Mouse (Mus musculus): ENCODE results near the gene Nmi.
A peak's percentile ranks its signal among the peaks of the same experiment; 100 is the strongest.
"Not testable (repeated sequence)": the region's sequence is repeated elsewhere in the genome, so short reads cannot be mapped to it uniquely, and the experiment has no call there.

Gene Nmi

DNA sequence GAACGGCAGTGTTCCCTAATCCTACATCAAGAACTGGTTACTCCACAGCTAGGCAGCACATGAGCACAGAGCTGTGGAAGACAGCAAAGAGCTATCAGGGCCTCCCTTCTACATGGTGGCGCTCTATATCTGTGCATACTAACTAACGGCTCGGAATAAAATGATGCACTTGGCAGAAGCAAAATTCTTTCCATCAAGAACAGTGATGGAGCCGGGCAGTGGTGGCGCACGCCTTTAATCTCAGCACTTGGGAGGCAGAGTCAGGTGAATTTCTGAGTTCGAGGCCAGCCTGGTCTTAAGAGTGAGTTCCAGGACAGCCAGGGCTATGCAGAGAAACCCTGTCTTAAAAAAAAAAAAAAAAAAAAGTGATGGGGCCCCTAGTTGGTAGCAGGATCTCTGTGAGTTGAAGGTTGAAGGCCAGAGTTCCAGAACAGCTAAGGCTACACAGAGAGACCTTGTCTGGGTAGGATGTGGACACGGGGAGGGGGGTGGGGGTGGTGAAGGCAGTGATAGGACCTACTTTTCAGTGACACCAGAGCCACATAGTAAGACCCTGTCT is at the start of gene Nmi:
Gene Nmi, minus strand, starts transcription at position 85 of the 559 bp plus-strand sequence.
- DNase-seq (ENCODE audit: low spot score), result no peak

DNA sequence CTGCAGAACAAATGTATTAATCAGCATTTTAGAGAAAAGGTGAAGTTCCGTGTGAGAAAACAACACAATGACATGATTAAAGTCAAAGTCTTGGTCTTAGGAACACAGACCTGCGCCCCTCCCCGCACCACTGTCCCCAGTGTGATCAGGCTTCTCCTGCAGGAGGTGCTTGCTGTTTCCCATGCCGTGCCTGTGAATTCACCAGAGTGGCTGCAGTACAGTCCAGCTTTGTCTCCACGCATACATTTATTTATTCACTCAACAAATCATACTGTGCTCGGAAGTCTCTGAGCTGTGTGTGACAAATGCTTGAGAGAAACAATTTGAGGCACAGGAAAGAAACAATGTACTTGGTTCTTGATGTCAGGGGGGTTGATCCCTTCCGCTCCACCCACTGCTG is 43.1 kb upstream of the Nmi start:
- DNase-seq (ENCODE audit: low spot score), result no peak

DNA sequence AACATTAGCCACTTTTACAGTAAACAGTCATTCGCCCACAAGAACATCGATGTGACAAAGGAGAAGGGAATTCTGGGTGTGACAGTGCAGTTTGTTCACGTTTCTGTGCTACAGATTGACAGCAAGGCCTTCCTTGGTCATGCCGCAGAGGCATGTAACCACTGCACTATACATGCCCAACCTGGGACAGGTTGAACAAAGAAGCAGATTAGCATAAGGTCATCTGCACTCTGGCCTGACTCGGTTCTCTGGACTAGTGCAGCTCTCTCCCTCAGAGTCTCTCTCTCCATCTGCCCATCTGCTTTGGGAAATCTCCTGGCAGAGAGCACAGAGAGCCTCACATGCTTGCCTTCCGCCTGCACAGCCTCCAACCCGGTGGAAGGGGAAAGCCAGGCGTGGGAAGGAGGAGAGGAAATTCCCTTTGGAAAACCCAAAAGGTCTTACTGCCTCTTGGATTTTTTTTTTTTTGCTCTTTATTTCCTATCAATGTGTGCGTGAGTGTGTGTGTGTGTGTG is 40.1 kb upstream of the Nmi start:
- no peak for DNase-seq (ENCODE audit: low spot score)

DNA sequence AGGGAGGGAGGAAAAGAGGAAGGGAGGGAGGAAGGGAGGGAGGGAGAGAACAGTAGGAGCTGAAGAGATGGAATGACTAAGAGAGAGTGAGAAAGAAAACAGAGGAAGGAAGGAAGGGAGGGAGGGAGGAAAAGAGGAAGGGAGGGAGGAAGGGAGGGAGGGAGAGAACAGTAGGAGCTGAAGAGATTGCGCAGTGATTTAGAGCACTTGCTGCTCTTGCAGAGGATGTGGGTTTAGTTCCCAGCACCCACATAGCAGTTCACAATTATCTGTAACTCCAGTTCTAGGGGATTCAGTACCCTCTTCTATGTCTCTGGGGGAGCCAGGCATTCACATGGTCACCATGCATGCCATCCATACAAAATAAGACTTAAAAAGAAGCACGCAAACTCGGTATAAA is 38.5 kb upstream of the Nmi start:
- DNase-seq (ENCODE audit: low spot score), result not testable (repeated sequence)

DNA sequence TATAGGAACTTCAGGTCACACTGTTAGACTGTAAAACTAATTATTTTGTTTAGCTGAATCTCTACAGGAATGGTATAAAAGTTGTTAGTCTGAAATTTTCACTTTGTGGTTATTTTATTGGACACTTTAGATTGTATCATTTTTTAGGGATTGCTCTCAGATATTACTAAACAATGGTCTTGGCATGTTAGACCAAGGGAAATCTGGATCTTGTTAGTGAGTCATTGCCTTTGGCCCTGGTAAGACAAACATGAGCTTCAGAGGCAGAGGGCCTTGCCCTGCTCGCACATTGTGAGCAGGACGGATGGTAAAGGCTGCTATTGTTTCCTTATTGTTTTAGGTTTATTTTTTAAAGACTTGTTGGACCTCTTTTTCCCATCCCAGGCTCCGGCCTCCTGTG is 33.1 kb upstream of the Nmi start:
- DNase-seq (ENCODE audit: low spot score), result peak; percentile 11

DNA sequence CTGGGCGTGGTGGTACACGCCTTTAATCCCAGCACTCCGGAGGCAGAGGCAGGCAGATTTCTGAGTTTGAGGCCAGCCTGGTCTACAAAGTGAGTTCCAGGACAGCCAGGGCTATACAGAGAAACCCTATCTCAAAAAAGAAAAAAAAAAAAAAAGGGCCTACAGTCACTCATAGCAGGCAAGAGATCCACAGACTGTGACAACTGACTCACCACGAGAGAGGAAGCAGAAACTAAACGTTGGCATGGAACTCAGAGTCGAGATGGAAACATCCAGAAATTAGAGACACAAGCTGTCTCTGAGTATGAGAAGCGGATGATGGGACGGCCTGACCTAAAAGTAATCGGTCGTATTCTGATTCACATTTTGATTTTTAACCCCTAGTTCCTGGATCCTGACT is 29.0 kb upstream of the Nmi start:
- not testable (repeated sequence) for DNase-seq (ENCODE audit: low spot score)

DNA sequence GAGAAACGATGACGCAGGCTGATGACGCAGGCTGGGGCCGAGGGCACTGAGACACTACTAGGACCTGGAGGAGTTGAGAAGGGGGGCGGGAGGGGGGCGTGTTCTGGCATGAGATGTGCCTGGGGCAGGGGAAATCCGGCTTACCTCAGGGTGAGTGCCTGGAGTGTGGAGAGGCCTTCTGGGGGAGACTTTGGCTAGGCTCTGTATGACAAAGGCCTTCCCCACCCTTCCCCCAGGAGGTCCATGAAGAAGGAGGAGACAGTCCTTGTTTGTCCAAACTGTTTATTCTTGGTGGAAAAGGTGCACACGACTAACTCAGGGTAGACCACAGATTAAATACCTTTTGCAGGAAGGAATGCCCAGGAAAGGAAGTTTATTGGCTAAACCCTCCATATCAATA is 28.2 kb upstream of the Nmi start:
- no peak for DNase-seq (ENCODE audit: low spot score)

DNA sequence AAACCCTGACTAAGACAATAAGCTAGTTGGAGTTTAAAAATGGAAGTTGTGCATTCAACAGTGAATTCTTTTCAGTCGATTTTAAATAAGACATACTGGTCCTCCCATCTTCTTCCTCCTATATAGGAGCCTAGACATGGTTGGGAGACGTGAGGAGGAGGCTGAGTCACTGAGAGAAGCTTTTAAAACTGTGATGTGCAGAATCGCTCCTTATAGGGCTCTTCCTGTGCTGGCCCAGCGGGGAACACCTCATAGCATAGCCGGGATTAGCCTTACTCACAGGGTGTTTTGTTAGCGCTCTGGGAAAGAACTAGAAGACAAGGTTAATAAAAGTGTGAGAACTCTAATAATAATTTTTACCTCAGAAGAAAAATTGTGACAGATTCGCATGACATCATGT is 26.7 kb upstream of the Nmi start:
- DNase-seq (ENCODE audit: low spot score), result no peak

DNA sequence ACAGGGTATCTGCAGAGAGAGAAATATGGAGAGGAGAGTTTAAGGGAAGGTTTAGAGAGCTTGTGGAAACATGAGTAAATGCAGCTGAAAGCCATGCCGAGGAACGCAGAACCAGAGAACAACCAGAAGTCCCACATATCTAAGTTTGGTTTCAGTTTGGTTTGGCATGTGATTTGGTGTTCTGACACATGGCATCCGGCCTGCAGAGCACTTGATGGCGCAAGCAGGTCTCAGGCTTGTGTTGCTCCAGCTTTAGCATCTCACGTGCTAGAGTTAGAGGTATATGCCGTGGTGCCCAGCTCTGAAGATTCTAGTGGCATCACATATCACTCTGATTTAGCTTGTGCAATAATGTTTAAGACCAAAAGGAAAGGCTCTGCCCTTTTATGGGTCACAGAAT is 18.2 kb upstream of the Nmi start:
- no peak for DNase-seq (ENCODE audit: low spot score)

DNA sequence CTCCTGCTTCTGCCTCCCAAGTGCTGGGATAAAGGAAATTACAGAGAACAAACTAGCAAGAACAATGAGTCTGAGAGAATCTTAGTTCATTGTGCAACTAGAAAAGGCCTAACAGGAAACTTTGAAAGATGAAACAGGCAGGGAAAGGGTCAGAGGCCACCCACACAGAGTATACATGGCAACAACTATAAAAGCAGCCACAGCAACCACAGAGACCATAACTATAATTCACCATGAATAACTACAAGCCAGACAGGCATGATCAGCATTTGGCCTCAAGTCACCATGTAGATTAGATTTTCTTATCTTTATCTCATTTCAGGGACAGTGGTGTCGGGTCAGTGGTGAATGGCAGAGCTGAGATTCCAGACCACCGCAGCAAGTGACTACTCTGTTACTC is 16.3 kb upstream of the Nmi start:
- DNase-seq (ENCODE audit: low spot score), result no peak

DNA sequence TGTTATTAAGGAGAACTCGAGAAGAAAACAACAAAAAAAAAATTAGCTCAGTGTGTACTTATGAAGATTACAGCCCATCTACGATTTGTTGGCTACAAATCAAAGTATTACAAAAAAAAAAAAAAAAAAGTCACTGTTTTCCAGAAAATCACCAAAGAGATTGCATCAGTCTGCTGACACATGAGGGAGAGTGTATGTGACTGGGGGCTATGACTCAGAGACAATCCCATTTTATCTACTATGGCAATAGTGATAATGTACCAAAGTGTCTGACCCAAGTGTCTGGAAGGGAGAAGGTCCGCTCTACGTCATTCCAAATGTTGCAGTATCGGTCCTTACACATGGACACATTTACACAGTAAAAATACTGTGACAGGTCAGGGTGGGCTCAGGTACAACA is 13.4 kb upstream of the Nmi start:
- no peak for DNase-seq (ENCODE audit: low spot score)

DNA sequence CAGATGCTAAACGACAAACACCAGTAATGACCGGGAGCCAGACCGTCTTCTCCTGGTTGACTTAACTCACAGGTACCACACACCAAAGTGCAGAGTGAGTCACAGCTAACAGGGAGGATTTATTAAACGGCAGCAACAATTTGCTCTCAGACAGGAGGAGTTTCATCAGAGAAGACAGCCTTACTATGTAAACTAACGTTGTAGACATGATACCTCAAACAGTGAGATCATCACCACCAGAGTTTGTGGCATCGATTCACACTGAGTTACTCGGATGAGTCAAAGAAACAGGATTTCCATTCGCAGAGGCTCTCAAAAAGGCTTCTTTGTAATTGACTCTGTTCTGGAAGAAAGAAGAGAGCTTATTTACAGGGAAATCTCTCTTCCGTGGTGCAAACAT is 12.9 kb upstream of the Nmi start:
- no peak for DNase-seq (ENCODE audit: low spot score)

DNA sequence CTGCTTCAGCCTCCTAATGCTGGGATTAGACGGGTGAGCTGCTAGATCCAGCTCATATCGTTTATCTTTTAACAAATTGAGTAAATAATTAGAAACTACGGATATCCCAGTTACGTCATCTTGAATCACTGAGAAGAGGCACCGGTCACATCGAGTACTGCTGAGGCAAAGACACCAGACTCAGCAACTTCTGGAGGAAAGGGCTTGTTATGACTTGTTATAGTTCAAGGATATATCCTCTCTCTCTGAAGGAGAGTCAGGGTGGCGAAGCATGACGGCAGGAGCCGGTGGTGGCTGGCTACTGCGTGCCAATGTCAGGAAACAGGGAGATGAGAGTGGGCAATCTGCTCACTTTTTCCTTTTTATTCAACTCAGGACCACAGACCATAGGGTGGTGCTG is 11.9 kb upstream of the Nmi start:
- no peak for DNase-seq (ENCODE audit: low spot score)

DNA sequence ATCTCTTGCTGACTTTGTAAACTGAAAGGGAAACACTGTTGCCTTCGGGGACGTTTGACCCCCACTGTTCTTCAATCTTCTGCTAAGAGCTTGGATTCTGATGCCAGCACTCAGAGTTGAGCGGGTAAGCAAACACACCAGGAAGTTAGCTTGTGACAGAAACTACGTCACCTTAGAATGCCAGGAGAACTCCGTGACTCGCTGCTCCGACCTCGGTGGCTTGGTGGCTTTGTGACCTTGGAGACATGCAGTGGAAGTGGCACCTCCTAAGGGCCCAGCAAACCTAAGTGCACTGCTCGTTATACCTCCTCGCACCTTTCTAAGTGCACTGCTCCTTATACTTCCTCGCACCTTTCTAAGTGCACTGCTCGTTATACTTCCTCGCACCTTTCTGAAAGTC is 9.0 kb upstream of the Nmi start:
- no peak for DNase-seq (ENCODE audit: low spot score)

DNA sequence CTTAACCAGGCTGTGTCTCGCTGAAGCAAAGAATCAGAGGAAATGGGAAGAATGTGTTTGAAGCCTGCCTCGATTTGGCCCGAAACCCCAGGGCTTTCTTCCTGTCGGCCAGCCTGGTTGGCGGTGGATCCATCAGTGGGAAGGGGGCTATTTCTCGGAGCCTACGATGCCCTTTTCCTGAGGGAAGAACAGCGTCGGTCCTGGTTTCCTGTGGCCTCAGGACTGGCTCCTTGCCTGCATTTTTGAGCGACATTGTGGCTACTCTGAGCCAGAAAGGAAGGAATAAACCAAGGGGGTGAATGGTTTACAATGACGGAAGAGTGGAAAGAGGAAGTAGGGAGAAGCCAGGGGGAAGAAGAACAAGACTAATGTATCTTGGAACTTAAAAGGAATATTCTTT is 8.3 kb upstream of the Nmi start:
- no peak for DNase-seq (ENCODE audit: low spot score)

DNA sequence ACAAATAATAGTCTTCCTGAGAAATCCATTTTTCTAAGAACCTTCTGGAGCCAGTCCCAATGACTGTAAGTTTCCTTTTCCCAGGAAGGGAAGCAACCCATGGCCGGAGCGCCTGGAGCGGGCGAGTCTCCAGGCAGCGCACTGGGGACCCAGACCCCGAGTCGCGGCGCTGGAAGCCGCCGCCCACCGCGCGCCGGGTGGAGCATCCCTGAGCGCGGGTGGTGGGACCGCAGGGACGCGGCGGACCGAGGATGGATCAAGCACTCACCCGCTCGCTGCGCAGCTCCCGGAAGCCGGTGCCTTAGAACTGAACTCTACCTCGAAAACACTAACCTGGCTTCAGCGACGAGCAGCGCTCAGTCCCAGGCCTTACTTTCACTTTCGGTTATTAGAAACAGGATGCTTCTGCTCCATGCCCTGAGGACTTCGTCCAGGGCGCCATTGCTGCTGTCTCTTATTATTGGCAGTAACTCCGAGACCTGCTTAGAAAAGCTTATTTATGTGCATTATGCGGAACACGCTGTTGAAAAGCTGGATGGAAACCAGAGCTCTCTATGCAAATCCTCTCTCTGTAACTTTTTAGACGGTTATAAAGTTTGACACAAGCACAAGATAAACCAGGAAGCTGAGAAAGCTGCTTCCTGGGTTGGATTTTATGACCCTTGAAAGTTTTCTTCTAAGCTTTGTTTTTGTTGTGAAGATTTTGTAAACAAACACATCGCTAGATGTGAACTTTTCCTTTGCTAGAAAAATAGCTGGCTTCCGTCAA is 469 bp downstream of the Nmi start:
- DNase-seq (ENCODE audit: low spot score), result peak; percentile 38

DNA sequence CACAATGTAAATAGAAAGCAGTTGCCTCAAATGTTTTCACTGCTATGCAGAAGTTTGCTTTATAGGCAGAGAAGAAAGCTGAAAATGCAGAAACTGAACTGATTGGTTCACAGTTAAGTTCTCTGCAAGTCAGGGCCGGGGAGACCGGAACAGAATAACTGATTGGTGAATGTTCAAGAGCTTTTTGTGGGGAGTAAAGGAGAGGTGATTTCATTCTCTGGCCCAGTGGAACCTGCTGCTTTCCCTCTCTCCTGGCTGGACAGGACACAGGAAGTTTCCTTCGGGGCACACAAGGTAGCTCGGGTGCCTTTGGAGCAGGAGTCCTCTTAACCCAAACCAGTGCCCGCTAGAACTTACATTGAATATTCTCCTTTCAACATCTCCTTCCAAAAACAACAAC is 1.2 kb downstream of the Nmi start:
- peak; percentile 34 for DNase-seq (ENCODE audit: low spot score)

DNA sequence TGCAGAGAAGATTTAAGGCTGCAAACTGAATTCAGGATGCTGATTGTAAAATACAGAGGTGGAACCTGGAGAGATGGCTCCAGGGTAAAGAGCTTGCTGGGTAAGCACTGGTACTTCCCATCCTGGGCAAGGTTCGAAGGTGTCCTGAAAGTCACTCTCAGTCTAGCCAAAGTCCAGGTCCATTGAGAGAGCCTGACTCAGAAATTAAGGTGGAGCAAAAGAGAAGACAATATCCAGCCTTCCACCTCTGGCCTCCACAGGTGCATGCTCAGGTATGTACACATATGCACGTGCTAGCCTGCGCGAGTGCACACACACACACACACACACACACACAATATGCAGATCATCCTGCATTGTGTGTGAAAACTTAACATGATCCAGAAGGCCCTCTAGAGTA is 2.4 kb downstream of the Nmi start:
- no peak for DNase-seq (ENCODE audit: low spot score)

DNA sequence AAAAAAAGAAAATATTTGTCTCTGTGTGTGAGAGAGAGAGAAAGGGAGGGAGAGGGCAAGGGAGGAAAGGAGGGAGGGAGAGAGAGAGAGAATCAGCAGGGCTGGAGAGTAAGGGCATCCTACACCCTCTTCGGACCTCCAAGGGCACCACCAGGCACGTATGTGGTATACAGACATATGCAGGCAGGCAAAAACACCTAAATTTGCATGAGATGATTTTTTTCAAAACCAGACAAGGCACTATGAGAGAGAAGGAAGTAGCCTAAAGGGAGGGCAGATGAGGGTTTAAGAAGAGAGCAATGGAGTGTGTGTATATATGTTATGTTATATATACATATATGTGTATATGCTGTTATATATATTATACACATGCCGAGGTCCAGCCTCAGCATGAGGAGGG is 6.0 kb downstream of the Nmi start:
- no peak for DNase-seq (ENCODE audit: low spot score)

DNA sequence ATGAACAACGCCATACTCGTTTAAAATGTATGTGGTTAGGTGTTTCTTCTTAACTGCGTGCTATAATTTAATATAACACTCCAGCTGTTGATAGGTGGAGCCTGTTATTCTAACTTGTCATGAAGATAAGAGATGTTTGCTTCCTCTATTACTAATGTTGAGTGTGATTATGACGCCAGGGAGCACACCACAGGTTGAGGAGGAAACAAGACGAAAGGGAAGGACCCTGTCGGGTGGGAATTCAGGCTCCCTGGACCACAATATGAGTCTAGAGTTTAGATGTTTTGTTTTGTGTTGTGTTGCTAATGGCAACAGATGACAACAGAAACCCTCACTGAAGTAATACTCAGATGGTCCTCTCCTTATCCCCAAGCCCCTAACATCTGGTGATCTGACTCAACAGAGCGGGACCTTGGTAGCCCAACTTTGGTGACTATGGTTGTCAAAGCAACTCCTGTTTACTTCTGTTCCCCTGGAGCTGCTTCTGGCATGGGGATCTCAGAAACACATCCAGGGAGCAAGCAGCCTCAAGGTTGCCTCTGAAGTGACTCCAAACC is 19.6 kb downstream of the Nmi start:
- DNase-seq (ENCODE audit: low spot score), result no peak

DNA sequence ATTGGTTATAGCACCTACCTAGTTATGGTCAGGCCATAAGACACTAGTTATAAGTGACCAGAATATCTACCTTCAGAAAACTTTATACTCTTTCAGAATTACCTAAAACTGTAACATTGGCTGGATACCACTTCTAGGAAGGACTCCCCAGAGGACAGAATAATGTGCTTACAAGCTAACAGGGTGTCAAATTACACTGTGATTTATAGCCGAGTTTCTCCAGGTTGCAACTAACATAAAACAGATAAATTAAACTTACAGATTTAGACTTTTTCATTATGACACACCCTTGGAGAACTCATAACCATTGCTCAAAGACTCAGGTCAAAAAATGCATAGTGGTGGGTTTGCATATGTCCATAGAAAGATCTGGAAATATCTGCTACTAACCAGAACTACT is 22.4 kb downstream of the Nmi start:
- no peak for DNase-seq (ENCODE audit: low spot score)

DNA sequence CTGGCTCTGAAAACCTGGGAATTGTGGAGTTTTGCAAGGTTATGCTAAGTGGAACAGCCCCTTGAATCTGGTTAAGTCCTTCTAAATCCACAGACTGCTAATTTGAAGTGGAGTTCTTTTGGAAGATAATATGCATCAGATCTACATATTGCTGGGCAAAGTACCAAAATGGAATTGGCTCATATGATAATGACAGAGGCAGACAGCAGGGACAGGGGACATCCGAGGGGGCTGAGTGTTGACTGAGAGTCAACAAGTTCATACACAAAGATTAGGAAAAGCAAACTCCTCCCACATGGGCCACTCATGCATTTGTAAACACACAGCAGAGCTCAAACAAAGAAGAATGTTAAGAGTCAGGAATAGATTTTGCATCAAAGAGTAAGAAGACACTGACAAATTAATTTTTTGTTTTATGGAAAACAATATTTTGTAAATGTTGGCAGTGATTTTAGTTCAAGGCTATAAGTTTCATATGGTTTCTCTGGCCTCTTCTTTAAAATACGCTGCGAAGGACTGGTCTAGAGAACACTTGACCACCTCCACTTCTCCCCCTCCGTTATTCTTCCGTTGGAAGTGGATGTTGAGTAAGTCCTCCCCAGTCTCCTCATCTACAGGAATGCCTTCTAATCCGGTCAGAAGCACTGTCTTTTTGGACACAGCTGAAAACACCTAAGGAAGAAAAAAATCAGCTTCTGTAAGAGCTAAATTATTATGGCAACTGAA is 25.0 kb downstream of the Nmi start:
- DNase-seq (ENCODE audit: low spot score), result no peak

DNA sequence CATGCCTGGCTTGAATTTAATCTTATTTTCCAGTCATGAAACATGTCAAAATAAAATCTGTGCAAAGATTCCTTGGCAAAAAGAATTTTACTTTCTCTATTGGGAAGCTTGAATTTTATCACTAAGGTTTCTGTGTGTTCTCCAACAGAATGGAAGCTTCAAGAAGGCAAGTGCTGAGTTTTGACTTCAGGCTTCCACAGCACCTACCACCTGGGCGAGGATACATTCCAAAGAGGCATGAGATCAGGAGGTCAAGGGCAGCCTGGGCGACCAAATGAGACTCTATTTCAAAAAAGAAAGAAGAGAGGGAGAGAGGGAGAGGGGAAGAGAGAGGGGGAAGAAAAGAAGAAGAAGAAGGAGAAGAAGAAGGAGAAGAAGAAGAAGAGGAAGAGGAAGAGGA is 27.5 kb downstream of the Nmi start:
- DNase-seq (ENCODE audit: low spot score), result no peak
